Mouse (Mus musculus): ENCODE data around the gene Npcd. TPM values are rescaled to one million over a fixed set of nuclear protein-coding genes. Genes with fewer than 3 reads are reported as not detected.

Npcd gene
- total RNA-seq, 2 experiments from 2014 or later = 1.0 to 2.5 TPM

- no peak for DNase-seq
Observed at GRCm38 (mm10) chr15:79740739-79741138, 93.3 kb downstream of the Npcd start.

Other genes with a start within 250 kb of the Npcd start
- gene Dmc1, start 229.1 kb downstream of the Npcd start, total RNA-seq (2021) = 1 to 10 TPM in 1 of 2 experiments, under 1 TPM in 1; 0.40 to 1.0 TPM
- gene Fam227a, start 175.3 kb downstream of the Npcd start, total RNA-seq (2021) = 1 to 10 TPM; 1.2 to 1.8 TPM
- 10 to 100 TPM; 22.6 to 24.9 TPM for gene Cby1, start 175.0 kb downstream of the Npcd start, total RNA-seq (2021)
- 100 to 1,000 TPM in 1 of 2 experiments, 10 to 100 TPM in 1; 90.5 to 102 TPM for gene Tomm22, start 163.4 kb downstream of the Npcd start, total RNA-seq (2021)
- gene Josd1, start 146.3 kb downstream of the Npcd start, total RNA-seq (2021) = 10 to 100 TPM; 11.8 to 13.1 TPM
- 10 to 100 TPM; 14.3 to 16.8 TPM for gene Gtpbp1, start 143.4 kb downstream of the Npcd start, total RNA-seq (2021)
- 10 to 100 TPM; 61.3 to 65.9 TPM for gene Sun2, start 91.7 kb downstream of the Npcd start, total RNA-seq (2021)
- gene Dnal4, start 56.4 kb downstream of the Npcd start, total RNA-seq (2021) = 10 to 100 TPM; 10.4 to 12.6 TPM
- gene Nptxr, start 29.5 kb downstream of the Npcd start, total RNA-seq (2021) = 1 to 10 TPM; 4.2 to 5.1 TPM
- gene Cbx6, start 451 bp upstream of the Npcd start, total RNA-seq (2021) = 10 to 100 TPM; 28.2 to 38.1 TPM
- gene Apobec3, start 57.4 kb upstream of the Npcd start, total RNA-seq (2021) = 10 to 100 TPM in 1 of 2 experiments, 1 to 10 TPM in 1; 7.5 to 11.8 TPM
- 1 to 10 TPM; 2.9 to 4.1 TPM for gene Cbx7, start 136.9 kb upstream of the Npcd start, total RNA-seq (2021)
- 10 to 100 TPM; 40.8 to 59.3 TPM for gene Pdgfb, start 180.7 kb upstream of the Npcd start, total RNA-seq (2021)

Measured in gastrocnemius, postnatal 10 days (tissue).